Mouse (Mus musculus) neural tube, embryonic 13.5 days (tissue): Measurements from ENCODE around the gene Sbno2. TPM values are rescaled to one million over a fixed set of nuclear protein-coding genes. Genes with fewer than 3 reads are reported as not detected.

Experiments
- ATAC-seq: fragments of 200-750 bp; cut with Nextera tagmentation; 2 replicates; pipeline ENCODE4 v1.8.0; 2017; ENCODE audit warnings: low read depth, mild to moderate bottlenecking, moderate TSS enrichment, moderate library complexity
- H3K27ac ChIP-seq: fragments of 300-500 bp; sonication (generic); replicated peaks from 2 replicates; pipeline ENCODE4 v1.5.1; 2015; ENCODE audit warnings: moderate library complexity, mild to moderate bottlenecking, inconsistent platforms
- H3K27me3 ChIP-seq: fragments of 300-500 bp; sonication (generic); 2 replicates; pipeline ENCODE4 v1.6.1; 2015; ENCODE audit warnings: mild to moderate bottlenecking, inconsistent platforms
- H3K36me3 ChIP-seq: fragments of 300-500 bp; sonication (generic); 2 replicates; pipeline ENCODE4 v1.6.1; 2015; ENCODE audit warnings: mild to moderate bottlenecking, inconsistent platforms
- H3K4me1 ChIP-seq: fragments of 300-500 bp; sonication (generic); replicated peaks from 2 replicates; pipeline ENCODE4 v1.6.1; 2015; ENCODE audit warnings: inconsistent platforms
- H3K4me2 ChIP-seq: fragments of 300-500 bp; sonication (generic); 2 replicates; pipeline ENCODE4 v1.6.1; 2015; ENCODE audit warnings: inconsistent platforms, mild to moderate bottlenecking, moderate library complexity
- H3K4me3 ChIP-seq: fragments of 300-500 bp; sonication (generic); 2 replicates; pipeline ENCODE4 v1.5.1; 2015; ENCODE audit warnings: mild to moderate bottlenecking, inconsistent platforms
- H3K9ac ChIP-seq: fragments of 300-500 bp; sonication (generic); 2 replicates; pipeline ENCODE4 v1.6.1; 2015; ENCODE audit warnings: moderate library complexity, mild to moderate bottlenecking, inconsistent platforms
- H3K9me3 ChIP-seq: fragments of 300-500 bp; sonication (generic); 2 replicates; pipeline ENCODE4 v1.6.1; 2016; ENCODE audit warnings: inconsistent platforms
- WGBS: fragments of 180-500 bp; shearing (Covaris S2); methylation state at CpG from one replicate; pipeline ENCODE4 v1.1.7; 2015; 5-methylcytosine and 5-hydroxymethylcytosine counted together
- polyA plus RNA-seq: library from polyadenylated mRNA; unstranded; fragments of >200 nt; fragmentation: Nextera tagmentation; extraction: Ambion mirVana; gene quantifications from 2 replicates; pipeline ENCODE4 v1.2.1, GENCODE M21; 2015

Sbno2 gene
- polyA plus RNA-seq, 1 experiment from 2014 or later = 12.9 TPM

DNA sequence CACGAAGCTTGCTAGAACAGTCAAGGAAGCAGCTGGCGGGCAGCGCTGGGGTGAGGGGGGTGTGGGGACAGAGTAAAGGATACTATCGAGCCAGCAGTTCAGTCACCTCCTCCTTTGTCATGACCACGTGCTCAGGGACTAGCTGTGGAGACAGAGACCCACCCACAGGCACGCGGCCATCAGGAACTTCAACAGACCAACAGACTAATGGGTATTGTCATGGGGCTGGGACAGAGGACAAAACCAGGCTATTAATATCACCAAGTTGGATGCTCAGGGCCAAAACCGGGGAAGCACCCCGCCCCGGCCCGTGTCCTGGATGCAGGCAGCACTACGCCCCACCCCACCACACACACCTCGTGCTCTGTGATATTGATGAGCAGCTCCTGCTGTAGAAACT lies 68.5 kb downstream of the Sbno2 start:
- Histone ChIP-seq H3K4me2 (no peak overlapping the region), H3K9ac (no peak overlapping the region), H3K9me3 (no peaks in the 10 kb centered on the region), H3K4me3 (no peak overlapping the region), H3K27ac (no peak overlapping the region), H3K36me3 (peaks cover 39% of the 10 kb centered on the region), H3K27me3 (no peaks in the 10 kb centered on the region), H3K4me1 (peaks cover 20% of the 10 kb centered on the region)
- ATAC-seq = no peak
- WGBS = 94% methylated on average over 13 of the region's 13 CpGs

DNA sequence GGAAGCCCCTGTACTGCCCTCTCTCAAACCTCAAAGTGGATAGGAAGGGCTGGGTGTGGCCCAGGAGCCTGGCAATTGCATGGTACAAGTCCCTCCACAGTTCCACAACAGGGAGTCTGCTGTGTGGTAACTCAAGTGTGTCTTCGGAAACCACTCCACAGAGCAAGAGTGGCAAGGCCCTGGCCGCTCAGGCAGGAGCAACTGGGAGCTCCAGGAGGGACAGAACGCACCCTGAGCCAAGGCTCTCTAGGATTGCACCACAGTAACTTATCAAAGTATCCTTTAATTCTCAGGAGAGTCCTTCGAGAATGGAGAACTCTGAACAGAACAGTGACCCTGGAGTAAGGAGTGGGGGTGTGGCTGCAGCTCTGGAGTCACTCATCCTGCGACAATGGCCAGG lies 69.7 kb downstream of the Sbno2 start:
- Histone ChIP-seq H3K4me1 (peaks cover 20% of the 10 kb centered on the region), H3K27me3 (no peaks in the 10 kb centered on the region), H3K9ac (0 out of 2 replicates have a peak overlapping the region, but pooled peaks have one; percentile 1), H3K4me2 (no peak overlapping the region), H3K27ac (0 out of 2 replicates have a peak overlapping the region, but pooled peaks have one; percentile 18), H3K9me3 (no peaks in the 10 kb centered on the region), H3K36me3 (peaks cover 39% of the 10 kb centered on the region), H3K4me3 (no peak overlapping the region)
- no peak for ATAC-seq
- 89% methylated on average over 5 of the region's 5 CpGs for WGBS

DNA sequence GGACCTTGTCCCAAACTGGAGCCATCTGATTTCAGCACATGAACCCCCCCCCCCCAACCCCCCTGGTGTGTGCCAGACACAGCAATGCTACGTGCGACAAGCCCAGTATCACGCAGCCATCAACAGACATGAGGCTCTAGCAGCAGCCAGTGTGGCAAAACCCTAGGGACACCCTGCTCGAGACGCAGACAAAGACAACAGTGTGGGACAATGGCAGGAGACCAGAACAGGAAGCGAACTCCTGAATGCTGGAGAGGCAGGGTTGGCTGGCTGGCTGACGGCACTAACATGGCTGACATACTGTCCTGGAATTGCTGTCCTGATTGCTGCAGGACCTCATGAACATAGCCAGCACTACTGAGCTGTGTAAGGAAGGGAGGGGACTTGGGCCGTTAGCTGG lies 70.2 kb downstream of the Sbno2 start:
- no peaks in the 10 kb centered on the region for H3K27me3 ChIP-seq
- no peak for ATAC-seq
- 0 out of 2 replicates have a peak overlapping the region, but pooled peaks have one; percentile 18 for H3K27ac ChIP-seq
- WGBS = 75% methylated on average over 8 of the region's 8 CpGs
- no peak overlapping the region for H3K4me2 ChIP-seq
- H3K9me3 ChIP-seq = no peaks in the 10 kb centered on the region
- H3K36me3 ChIP-seq = peaks cover 39% of the 10 kb centered on the region
- H3K4me1 ChIP-seq = peaks cover 20% of the 10 kb centered on the region
- no peak overlapping the region for H3K4me3 ChIP-seq
- 0 out of 2 replicates have a peak overlapping the region, but pooled peaks have one; percentile 1 for H3K9ac ChIP-seq

DNA sequence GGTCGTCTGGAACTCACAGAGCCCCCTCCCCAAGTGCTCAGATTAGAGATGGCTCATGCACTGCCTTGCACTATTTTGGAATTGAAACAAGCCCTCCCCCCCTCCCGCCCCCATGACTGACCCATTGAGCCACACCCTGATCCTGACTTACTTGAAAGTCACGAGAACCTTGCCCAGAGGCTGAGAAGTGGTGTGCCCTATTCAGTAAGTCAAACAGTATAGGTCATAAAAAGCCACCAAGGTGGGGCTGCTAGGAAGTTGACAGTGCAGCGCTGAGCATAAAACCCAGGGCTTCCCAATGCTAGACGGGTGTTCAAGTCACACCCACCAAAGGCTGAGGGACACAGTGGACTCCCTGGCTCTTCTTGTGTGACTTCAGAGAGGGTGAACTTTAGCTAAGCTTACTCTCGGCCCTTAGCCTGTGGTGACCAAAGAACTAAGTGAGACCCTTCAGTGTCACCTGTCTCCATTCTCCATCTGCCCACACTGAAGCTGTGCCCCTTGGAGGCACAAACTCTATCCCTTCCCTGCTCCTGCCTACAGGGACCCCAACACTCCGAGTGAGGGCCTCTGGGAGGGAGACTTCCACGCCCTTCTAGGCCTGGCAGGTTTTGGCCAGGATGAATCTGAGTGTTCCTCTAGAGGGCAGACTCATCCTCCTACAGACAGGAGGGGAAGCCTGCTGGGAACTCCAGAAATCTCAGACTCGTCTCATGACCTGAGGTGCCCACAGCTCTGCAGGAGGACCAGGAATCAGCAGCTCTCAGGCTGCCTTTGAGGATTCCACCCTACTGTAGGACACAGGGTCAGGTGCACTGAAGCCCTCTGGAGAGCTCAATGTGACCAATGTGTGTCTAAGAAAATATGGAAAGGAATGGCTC lies 71.6 kb downstream of the Sbno2 start:
- H3K4me3 ChIP-seq = no peak overlapping the region
- peaks cover 15% of the 10 kb centered on the region for H3K4me1 ChIP-seq
- no peak overlapping the region for H3K9ac ChIP-seq
- H3K27ac ChIP-seq = peak overlapping the region; percentile 23; the same call in 1 of the 2 replicates
- no peak for ATAC-seq
- no peaks in the 10 kb centered on the region for H3K27me3 ChIP-seq
- peaks cover 39% of the 10 kb centered on the region for H3K36me3 ChIP-seq
- 42% methylated on average over 9 of the region's 9 CpGs for WGBS
- H3K4me2 ChIP-seq = no peak overlapping the region
- H3K9me3 ChIP-seq = no peaks in the 10 kb centered on the region

DNA sequence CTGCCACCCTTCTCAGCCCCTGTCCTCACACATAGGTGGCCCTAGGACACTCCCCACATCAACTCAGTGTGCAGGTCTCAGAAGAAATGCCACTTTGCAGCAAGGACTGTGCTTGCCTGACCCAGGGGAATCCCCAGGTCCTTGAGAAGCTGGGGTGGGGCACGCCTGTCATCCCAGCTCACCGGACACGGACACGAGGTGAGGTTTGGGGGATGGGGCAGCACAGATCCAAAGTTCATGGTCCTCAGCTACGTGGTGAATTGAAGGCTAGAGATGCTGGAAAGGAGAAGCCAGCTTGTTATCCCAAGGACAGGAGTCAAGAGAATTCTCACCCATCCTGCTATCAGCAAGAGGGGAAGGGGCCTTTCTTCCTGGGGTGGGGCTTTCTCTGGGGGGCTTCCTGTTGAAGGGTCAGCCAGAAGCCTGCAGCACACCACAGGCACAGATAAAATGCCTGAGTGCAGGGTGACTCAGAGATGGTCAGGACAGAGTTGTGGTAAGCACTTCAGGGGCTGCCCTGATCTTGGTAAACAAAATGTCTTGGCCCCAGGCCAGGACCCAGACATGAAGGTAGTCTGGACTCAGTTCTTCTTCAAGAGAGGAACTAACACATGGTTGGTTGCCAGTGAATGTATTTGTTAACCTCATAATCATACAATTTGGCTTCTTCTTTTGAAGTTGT lies 72.4 kb downstream of the Sbno2 start:
- H3K27me3 ChIP-seq = no peaks in the 10 kb centered on the region
- peaks cover 7% of the 10 kb centered on the region for H3K4me1 ChIP-seq
- H3K27ac ChIP-seq = peak overlapping the region; percentile 23; the same call in 1 of the 2 replicates
- peaks cover 36% of the 10 kb centered on the region for H3K36me3 ChIP-seq
- H3K9ac ChIP-seq = peak overlapping the region; percentile 14
- no peak overlapping the region for H3K4me3 ChIP-seq
- no peaks in the 10 kb centered on the region for H3K9me3 ChIP-seq
- ATAC-seq = no peak
- 78% methylated on average over 5 of the region's 5 CpGs for WGBS
- no peak overlapping the region for H3K4me2 ChIP-seq

DNA sequence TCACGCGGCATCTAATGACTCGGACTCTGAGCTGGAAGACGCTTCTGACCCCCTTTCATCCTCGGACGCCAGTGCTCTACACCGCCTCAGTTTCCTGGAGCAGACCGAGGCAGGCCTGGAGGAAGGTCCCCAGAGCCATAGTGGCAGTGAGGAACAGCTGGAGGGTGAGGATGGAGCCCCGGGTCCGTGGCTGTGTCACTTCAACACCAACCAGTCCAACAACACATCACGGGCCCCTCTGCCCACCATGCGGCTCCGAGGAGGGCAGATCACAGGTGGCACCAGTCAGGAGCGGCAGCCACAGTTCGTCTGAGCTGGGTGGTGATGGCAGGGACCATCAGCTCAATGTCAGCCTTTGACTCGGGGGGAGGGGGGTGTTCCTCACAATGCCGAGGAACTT lies 74.6 kb downstream of the Sbno2 start:
- H3K9me3 ChIP-seq = no peaks in the 10 kb centered on the region
- no peaks in the 10 kb centered on the region for H3K27me3 ChIP-seq
- no peaks in the 10 kb centered on the region; the same call in 1 of the 2 replicates for H3K4me1 ChIP-seq
- no peak overlapping the region for H3K9ac ChIP-seq
- WGBS = 87% methylated on average over 17 of the region's 17 CpGs
- no peak for ATAC-seq
- H3K4me2 ChIP-seq = no peak overlapping the region
- no peak overlapping the region for H3K27ac ChIP-seq
- peaks cover 14% of the 10 kb centered on the region for H3K36me3 ChIP-seq
- H3K4me3 ChIP-seq = no peak overlapping the region

DNA sequence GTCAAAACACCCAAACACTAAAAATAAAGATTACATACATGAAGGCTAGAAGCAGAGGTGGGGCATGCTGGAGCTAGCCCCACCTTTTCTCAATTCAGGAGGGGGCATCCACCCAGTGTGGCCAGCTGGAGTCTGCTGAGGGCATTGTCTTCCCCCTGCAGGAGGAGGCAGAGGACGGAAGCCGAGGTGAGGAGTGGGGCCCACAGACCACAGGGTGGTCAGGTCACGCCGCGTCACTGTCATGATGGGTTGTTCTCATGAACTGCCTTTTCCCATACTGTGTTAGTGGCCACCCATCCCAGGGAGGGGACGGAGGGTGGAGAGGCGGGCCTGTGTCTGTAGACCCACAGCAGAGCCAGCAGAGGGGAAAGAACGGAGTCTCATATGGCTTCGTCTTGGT lies 75.2 kb downstream of the Sbno2 start:
- peaks cover 9% of the 10 kb centered on the region for H3K36me3 ChIP-seq
- ATAC-seq = no peak
- no peak overlapping the region for H3K27ac ChIP-seq
- no peak overlapping the region for H3K4me2 ChIP-seq
- H3K9ac ChIP-seq = no peak overlapping the region
- no peak overlapping the region for H3K4me3 ChIP-seq
- no peaks in the 10 kb centered on the region; the same call in 1 of the 2 replicates for H3K4me1 ChIP-seq
- WGBS = 80% methylated on average over 9 of the region's 9 CpGs
- no peaks in the 10 kb centered on the region for H3K9me3 ChIP-seq
- H3K27me3 ChIP-seq = no peaks in the 10 kb centered on the region

DNA sequence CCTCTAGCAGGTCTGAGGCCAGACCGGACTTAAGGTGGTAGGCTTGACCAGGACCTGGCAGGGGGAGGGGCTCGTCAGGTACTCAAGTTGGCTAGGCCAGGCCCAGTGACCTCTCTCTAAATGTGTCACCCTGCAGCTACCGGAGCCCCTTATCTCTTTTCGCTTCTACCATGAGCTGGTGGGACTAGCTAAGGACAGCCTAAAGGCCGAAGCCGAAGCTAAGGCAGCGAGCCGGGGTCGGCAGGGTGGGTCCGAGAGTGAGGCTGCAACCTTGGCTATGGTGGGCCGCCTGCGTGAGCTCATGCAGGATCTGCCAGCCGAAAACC lies 76.9 kb downstream of the Sbno2 start:
- WGBS = 92% methylated on average over 13 of the region's 13 CpGs
- Histone ChIP-seq H3K9ac (no peak overlapping the region), H3K9me3 (no peaks in the 10 kb centered on the region), H3K27me3 (no peaks in the 10 kb centered on the region), H3K27ac (no peak overlapping the region), H3K36me3 (no peaks in the 10 kb centered on the region), H3K4me2 (no peak overlapping the region), H3K4me1 (no peaks in the 10 kb centered on the region), H3K4me3 (no peak overlapping the region)
- ATAC-seq = no peak

DNA sequence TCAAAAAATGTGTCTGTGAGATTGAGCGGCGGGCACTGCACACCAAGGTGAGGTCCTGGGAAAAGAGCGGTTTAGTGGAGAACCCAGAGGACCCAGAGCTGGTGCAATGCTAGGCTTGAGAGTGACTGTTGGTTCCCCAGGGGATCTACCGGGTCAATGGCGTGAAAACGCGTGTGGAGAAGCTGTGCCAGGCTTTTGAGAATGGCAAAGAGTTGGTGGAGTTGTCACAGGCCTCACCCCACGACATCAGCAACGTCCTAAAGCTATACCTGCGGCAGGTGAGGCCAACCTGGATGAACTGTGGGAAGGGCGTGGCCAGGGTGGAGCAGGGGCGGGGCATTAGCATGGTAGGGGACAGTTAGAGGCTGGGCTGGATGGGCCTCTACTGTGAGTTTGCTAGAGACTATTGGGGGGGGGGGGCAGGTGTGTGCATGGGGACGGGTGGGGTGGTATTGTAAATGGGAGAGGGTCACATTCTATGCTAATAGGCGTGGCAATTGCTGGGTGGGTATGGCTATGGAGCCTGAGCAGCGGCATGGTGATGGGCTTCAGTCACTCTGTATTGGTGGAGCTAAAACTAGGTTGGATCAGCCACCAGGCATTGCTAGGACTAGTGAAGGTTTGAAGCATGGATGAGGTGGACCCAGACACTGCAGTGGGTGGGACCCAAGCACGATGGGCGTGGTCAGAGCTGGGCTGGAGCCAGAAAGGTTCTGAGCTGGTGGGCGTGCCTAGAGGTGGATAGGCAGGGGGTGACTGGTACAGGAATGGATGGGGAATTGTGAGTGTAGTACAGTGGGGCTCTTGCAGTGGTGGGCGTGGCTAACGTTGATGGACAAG lies 77.5 kb downstream of the Sbno2 start:
- Histone ChIP-seq H3K27ac (no peak overlapping the region), H3K36me3 (no peaks in the 10 kb centered on the region), H3K9ac (no peak overlapping the region), H3K4me3 (no peak overlapping the region), H3K9me3 (no peaks in the 10 kb centered on the region), H3K4me2 (no peak overlapping the region), H3K27me3 (no peaks in the 10 kb centered on the region), H3K4me1 (no peaks in the 10 kb centered on the region)
- ATAC-seq = no peak
- WGBS = 77% methylated on average over 20 of the region's 20 CpGs

DNA sequence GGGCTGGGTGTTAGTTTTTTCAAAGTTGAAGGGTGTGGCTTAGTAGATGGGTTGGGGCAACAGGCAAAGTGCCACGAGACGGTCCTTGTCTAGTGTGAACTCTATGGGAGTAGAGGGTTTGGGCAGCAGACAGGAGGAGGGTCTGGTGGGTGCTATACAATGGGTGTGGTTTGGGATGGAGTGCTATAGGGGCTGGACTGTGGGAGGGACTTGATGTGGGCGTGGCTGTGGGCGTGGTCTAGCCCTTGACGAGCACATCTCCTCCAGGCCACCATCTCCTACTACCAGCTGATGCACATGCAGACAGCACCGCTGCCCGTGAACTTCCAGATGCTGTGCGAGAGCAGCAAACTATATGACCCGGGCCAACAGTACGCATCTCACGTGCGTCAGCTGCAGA lies 79.5 kb downstream of the Sbno2 start:
- Histone ChIP-seq H3K27ac (no peak overlapping the region), H3K9ac (no peak overlapping the region), H3K9me3 (no peaks in the 10 kb centered on the region), H3K4me2 (no peak overlapping the region), H3K27me3 (no peaks in the 10 kb centered on the region; the same call in 1 of the 2 replicates), H3K4me3 (no peak overlapping the region), H3K4me1 (no peaks in the 10 kb centered on the region), H3K36me3 (no peaks in the 10 kb centered on the region)
- 59% methylated on average over 12 of the region's 12 CpGs for WGBS
- ATAC-seq = no peak

DNA sequence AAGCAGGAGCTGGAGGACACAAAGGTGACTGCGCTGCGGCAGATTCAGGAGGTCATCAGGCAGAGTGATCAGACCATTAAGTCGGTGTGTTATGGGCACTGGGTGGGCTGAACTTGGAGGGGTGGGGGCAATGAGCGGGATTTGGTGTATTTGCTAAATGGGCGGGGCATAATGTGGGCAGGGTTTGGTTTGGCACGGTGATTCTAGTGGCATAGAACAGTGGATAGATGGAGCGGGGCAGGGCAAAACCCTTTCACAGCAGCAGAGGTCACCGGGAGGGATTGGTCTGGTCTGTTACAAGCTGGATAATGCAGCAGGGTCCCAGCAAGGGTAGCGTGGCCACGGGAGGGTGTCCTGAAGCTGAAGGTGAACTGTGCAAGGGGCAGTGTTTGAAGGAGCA lies 79.9 kb downstream of the Sbno2 start:
- Histone ChIP-seq H3K36me3 (no peaks in the 10 kb centered on the region), H3K27ac (no peak overlapping the region), H3K9ac (no peak overlapping the region), H3K4me1 (no peaks in the 10 kb centered on the region), H3K4me3 (no peak overlapping the region), H3K4me2 (no peak overlapping the region), H3K9me3 (no peaks in the 10 kb centered on the region), H3K27me3 (peaks cover 3% of the 10 kb centered on the region)
- ATAC-seq = no peak
- 70% methylated on average over 10 of the region's 10 CpGs for WGBS

DNA sequence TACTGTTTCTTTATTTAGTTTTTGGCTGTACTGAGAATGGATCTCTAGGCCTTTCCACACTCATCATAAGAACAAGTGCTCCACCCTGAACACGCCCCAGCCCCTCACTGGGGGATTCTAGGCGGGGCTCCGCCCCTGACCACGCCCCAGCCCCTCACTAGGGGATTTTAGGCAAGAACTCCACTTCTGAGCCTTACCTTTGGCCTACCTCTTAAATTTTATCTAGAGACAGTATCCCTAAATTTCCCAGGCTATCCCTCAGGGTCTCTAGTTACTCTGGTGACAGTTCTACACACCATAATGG lies 80.4 kb downstream of the Sbno2 start:
- no peak for ATAC-seq
- Histone ChIP-seq H3K4me2 (no peak overlapping the region), H3K9me3 (no peaks in the 10 kb centered on the region), H3K4me1 (no peaks in the 10 kb centered on the region), H3K36me3 (no peaks in the 10 kb centered on the region), H3K27me3 (peaks cover 7% of the 10 kb centered on the region), H3K9ac (no peak overlapping the region), H3K4me3 (no peak overlapping the region), H3K27ac (no peak overlapping the region)
- 53% methylated on average over 4 of the region's 4 CpGs for WGBS
